Mouse (Mus musculus): ENCODE measurements around the gene Zscan10.

Gene Zscan10

GRCm38 (mm10) chr17:23644613-23645495 lies 44.2 kb downstream of the Zscan10 start, which contains the start of gene Mmp25:
Gene Mmp25 (minus strand): TSS chr17:23645277.
- in situ Hi-C loops (cut with MboI, MseI) = no loop called here

- in situ Hi-C loops (cut with MboI, MseI) = no loop called here
These were observed 45.2 kb downstream of the Zscan10 start for GRCm38 (mm10) chr17:23645894-23646293.

DNA sequence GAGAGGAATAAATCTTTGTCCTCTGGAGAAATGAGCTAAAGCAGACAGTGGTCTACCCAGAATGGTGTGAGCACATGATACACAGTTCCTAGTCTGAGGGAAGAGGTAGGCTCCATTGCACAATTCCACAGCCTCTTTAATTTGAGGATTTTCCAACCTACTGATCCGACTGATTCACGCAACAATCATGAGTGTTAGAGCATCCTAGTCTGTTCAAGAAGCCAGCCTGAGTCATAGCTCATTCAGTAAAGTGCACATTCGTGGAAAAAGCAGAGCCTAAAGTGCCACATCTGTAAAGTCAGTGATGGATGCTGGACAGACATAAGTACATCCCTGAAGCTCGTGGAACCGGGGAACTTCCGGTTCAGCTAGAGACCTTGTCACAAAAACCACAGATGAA lies 50.7 kb downstream of the Zscan10 start:
- in situ Hi-C loops (cut with MboI, MseI) = no loop called here

- in situ Hi-C loops (cut with MboI, MseI) = no loop called here
These were observed 52.7 kb downstream of the Zscan10 start for GRCm38 (mm10) chr17:23653324-23653723.

DNA sequence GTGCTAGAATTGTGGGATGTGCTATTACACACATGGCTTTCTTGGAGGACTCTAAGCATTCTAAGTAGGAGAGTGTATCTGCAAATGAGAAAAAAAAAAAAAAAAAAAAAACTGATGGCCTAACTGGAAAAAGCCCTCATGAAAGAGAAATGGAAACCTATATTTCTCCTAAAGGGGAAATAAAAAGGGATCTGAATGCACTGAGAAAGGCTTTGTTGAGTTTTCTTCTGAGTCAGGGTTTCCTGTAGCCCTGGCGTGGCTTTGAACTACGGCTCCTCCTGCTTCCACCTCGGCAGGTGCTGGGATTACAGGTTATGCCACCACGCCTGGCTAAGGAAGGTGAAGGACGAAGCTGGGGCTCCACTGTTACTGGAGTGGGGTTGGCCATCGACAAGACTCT lies 53.3 kb downstream of the Zscan10 start:
- in situ Hi-C loops (cut with MboI, MseI) = no loop called here

GRCm38 (mm10) chr17:23654410-23654809 lies 53.8 kb downstream of the Zscan10 start:
- in situ Hi-C loops (cut with MboI, MseI) = no loop called here

DNA sequence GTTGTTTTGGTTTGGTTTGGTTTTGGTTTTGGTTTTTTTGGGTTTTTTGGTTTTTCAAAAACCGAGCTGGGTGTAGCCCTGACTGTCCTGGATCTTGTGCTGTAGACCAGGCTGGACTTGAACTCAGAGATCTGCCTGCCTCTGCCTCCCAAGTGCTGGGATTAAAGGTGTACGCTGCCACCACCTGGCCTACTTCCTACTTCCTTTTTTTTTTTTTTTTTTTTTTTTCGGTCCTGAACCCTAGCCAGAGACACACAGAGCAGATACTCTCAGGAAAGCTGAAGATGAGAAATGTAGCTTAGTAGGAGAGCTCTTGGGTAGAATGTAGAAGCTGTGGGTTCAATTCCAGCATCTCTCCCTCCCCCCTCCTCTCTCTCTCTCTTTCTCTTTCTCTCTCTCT lies 57.8 kb downstream of the Zscan10 start:
- in situ Hi-C loops (cut with MboI, MseI) = no loop called here

DNA sequence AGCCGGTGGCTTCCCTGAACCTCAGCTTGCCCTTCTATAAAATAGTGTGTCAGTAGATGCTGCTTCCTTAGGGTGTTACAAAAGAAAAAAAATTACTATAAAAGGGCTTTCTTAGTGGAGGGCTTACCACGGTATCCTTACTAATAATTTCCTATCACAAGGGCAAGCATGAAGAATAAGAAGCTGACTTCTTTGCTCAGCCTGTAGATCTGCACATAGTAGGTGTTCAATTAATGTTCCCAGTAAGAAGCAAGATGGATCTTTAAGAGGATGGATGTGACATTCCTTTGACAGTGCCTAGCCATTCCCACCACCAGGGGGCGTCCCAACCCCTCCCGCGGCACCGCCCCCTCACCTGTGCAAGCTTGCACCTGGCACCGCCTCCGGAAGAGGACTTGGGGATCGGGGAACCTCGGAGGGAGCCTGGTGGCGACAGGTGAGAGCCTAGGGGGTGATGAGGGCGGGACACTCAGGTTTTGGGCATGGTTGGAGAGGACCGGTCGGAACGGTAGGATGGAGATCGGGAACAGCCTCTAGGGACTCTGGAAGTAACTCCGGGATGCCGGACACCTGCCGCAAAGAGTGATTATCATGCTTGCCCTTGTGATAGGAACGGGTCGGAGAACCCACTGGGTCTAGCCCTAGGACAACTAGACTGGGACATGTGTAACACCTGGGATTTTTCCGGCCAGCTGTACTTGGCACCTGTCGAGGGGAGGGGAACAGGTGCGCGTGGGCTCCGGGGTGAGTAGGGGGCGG lies 59.6 kb downstream of the Zscan10 start, which contains the start of gene Bicdl2:
Bicdl2 (plus strand) TSS at position 390 of the 759 bp plus-strand sequence.
- in situ Hi-C loops (cut with MboI, MseI) = no loop called here
